Mouse (Mus musculus) layer of hippocampus, postnatal 10 days (tissue): ENCODE measurements around the gene Gsn. TPM values are rescaled to one million over a fixed set of nuclear protein-coding genes. Genes with fewer than 3 reads are reported as not detected.

Experiments used
- DNase-seq, 2 experiments: peaks; one replicate each; pipeline ENCODE4 v3.0.0; 2021; ENCODE audit warnings: low spot score in 2 of 2
- total RNA-seq, 2 experiments: library from RNA; stranded (reverse); gene quantifications; 2 replicates each; pipeline ENCODE4 v1.2.3; 2021

Gsn gene
- total RNA-seq, 2 experiments from 2014 or later = 23.9 to 24.2 TPM

- DNase-seq = no peak
These were observed 69.8 kb downstream of the Gsn start for GRCm38 (mm10) chr2:35325930-35326329.

DNA sequence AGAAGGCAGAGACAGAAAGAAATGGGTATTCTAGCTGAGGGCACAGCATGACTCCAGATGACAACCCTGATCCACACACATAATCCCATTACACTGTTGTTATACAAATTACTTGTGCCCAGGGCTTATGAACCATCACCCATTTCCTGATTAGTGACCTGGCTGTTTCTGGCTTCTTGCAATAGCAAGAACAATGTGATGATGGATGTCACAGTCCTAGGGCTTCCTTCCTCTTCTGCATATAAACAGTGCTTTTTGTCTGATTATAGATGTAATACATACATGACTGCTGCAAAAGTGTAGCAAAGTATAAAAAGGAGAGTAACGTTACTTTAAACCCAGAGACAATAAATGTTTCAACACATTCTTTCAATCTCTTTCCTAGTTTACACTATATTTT is 70.8 kb downstream of the Gsn start:
- DNase-seq = no peak

GRCm38 (mm10) chr2:35327583-35327982 is 71.4 kb downstream of the Gsn start:
- DNase-seq = no peak

DNA sequence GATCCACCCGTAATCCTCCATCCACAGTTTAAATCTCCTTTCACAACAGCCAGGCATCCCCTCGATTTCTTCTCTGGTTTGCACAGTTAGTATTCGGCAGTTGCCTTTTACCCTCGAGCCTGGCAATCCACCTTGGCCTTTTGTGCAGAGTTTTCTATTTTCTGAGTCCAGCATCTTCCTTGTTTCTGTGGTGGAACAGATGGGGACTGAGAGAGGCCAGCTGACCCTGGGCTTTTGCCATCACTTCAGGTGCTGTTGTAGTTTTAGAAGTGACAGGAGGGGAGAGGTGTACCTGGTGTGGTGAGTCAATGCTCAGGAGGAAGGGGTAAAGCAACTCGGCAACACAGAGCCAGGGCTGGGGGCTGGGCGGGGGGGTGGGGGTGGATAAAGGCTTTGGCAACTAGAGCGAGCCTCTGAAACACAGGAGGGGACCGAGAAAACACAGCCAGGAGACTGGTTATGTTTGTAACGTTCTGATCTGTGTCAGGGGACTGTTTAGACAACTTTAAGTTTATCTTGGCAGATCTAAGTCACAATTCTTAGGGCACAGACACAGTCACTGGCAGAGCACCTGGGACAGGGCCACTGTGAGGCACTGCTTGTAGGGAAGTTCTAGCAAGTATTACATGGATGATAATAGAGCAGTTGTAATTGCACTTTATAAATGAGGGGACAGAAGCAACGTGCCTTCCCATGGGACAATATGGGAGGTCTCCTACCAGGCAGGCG is 72.0 kb downstream of the Gsn start:
- no peak for DNase-seq

DNA sequence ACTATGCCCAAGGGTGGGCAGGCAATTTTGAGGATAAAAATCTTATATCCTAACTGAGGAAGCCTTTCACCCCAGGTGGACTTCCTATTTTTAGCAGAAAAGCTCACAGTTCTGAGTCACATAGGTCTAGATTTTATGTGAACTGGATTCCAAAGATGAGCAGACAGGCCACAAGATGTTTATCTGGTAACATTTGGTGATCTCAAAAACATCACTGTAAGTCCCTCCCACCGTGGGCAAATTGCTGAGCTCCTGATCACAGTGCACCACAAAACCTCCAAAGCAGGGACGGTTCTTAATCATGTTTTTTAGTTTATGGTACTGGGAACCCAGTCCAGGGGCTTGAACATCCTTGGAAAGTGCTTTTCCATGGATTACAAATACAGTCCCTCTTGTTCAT is 72.9 kb downstream of the Gsn start:
- no peak for DNase-seq

DNA sequence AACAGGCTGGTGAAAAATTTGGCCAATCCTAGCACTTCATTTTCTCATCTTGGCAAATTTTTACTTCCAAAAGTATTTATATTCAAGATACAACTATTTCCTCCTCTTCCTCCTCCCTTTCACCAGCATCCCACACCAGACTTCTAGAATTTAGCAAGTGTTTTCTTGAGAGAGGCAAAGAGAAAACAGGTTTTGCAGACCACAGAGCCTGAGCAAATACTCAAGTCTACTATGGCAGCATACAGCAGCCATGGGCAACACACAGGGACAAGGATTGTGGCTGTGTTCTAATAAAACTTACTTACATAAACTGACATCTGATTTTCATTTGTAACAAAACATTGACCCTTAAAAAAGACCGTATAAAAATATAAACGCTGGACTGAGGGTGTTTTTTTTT is 75.0 kb downstream of the Gsn start:
- DNase-seq = no peak

DNA sequence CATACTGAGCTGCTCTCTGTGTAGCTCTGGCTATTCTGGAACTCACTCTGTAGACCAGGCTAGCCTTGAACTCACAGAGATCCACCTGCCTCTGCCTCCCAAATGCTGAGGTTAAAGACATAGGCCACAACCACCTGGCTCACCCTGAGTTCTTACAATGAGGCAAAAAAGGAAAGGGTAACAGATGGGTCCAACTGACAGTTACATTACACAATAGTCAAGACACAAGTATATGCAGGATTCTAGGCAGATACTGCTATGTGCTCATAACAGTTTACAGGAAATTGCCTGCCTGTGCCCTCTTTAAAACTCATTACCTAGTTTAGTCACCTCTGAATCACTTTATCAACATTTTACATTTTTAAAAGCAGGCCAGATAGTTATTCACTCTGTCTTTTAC is 77.5 kb downstream of the Gsn start:
- no peak for DNase-seq

- DNase-seq = no peak
These were observed 79.4 kb downstream of the Gsn start for GRCm38 (mm10) chr2:35335620-35336019.

GRCm38 (mm10) chr2:35336388-35337280 is 80.5 kb downstream of the Gsn start, which contains the start of gene Stom:
TSS of gene Stom (minus strand) at chr2:35336976.
- DNase-seq = peak; percentile 97 to 99

DNA sequence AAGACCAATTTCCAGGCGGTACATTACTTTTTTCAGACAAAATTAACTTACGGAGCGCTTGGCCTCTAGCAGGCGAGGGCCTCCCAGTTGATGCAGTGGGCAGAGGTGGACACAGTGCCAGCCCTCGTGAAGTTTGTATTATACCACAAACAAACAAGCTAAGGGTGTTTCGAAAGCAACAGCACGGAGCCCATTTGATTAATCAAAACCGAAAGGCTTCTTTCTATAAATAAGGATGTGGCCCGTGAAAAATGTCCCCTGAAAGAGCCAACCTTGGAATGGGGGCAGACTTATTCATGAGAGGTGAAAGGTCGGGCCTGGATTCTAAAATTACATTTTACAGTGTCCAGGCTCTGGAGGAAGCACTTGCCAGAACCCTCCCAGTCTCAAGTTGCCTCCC is 81.2 kb downstream of the Gsn start:
- no peak for DNase-seq

- no peak for DNase-seq
These were observed 81.9 kb downstream of the Gsn start for GRCm38 (mm10) chr2:35338036-35338435.

DNA sequence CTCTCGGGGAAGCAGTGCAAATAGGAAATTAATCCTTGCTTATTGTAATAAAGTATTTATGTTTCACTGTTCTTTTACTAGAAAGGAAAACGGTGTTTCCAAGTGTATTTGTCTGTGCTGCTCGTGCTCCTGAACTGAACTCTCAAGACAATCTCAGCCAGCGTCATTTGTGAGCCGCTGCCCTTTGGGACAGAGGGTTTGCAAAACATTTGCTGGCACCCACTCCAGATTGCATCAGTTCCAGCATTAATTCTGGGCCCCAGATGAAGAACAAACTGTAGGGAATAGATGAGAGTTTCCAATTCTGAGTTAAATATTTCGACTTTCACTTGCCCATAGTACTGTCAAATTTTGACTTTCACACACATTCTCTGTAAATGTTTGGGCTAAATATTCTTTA is 82.5 kb downstream of the Gsn start:
- no peak for DNase-seq

- no peak for DNase-seq
These were observed 86.4 kb downstream of the Gsn start for GRCm38 (mm10) chr2:35342605-35343004.

- DNase-seq = no peak
These were observed 89.8 kb downstream of the Gsn start for GRCm38 (mm10) chr2:35345984-35346383.

- DNase-seq = no peak
These were observed 93.0 kb downstream of the Gsn start for GRCm38 (mm10) chr2:35349184-35349583.

Other genes starting within 250 kb of the Gsn start
- gene Hc, start 194.9 kb upstream of the Gsn start, total RNA-seq = under 1 TPM in 1 of 2 experiments, not detected in 1; 0.23 TPM
- gene AI182371, start 154.8 kb upstream of the Gsn start, total RNA-seq = under 1 TPM in 1 of 2 experiments, not detected in 1; 0.27 TPM
- gene Cntrl, start 146.9 kb upstream of the Gsn start, total RNA-seq = 10 to 100 TPM; 11.1 to 17.0 TPM
- 100 to 1,000 TPM; 229 to 249 TPM for gene Rab14, start 55.3 kb upstream of the Gsn start, total RNA-seq
- 1 to 10 TPM; 9.1 to 9.8 TPM for gene Stom, start 80.6 kb downstream of the Gsn start, total RNA-seq
- gene 4930568D16Rik, start 111.3 kb downstream of the Gsn start, total RNA-seq = not detected
- gene 4930402F06Rik, start 140.8 kb downstream of the Gsn start, total RNA-seq = not detected
- 1 to 10 TPM; 4.7 to 6.1 TPM for gene Ggta1, start 206.9 kb downstream of the Gsn start, total RNA-seq